ENCODE assay signal across 9 mouse cellular contexts in genomic region chr9:29457976-29458572, GRCm38 (mm10).
A peak's percentile ranks its signal among the peaks of the same experiment; 100 is the strongest.
DNase-seq lines count a peak whose midpoint lies in the region; ATAC-seq and TF ChIP-seq lines count a peak whose summit lies in the region.
"Had no signal": no experiment of that assay in that cellular context is flagged by ENCODE, and none has a peak within 500 bp of the region (broad histone marks: within the 10 kb centered on the region; RNA-seq: fewer than 3 reads in every experiment).

No protein-coding gene starts in this region.

- peak; percentile 57 for ATAC-seq in forebrain, postnatal 0 days
- peak; percentile 73 for ATAC-seq in hindbrain, embryonic 15.5 days (ENCODE audit: low FRiP score, low read depth)
- ATAC-seq in erythroid progenitor cell, adult 5-6 weeks (replicated peaks; ENCODE audit: low FRiP score, poor library complexity, severe bottlenecking) = no peak

- peaks cover 4% of the 10 kb centered on the region; the same call in 1 of the 2 replicates for H3K4me1 ChIP-seq in forebrain, postnatal 0 days (ENCODE audit: insufficient read depth)
- H3K4me1 ChIP-seq in hindbrain, embryonic 15.5 days (replicated peaks) = peaks cover 10% of the 10 kb centered on the region; the same call in 1 of the 2 replicates

- no peak overlapping the region for H3K27ac ChIP-seq in forebrain, postnatal 0 days (ENCODE audit: low read depth, low read length)
- no peak overlapping the region for H3K27ac ChIP-seq in hindbrain, embryonic 15.5 days (replicated peaks)

- TF ChIP-seq CTCF in forebrain, postnatal 0 days (IDR thresholded peaks at IDR 0.05; ENCODE audit: low read depth) = peak; percentile 75

- no peak overlapping the region for H3K4me2 ChIP-seq in forebrain, postnatal 0 days (ENCODE audit: low read depth)
- no peak overlapping the region for H3K4me2 ChIP-seq in hindbrain, embryonic 15.5 days

- peak; percentile 7 for DNase-seq in adipocyte (ENCODE audit: low spot score)
- peak; percentile 87 for DNase-seq in cerebellum, adult 8-10 months
- peak; percentile 82 for DNase-seq in forebrain, postnatal 0 days
- DNase-seq in layer of hippocampus, postnatal 14 days (ENCODE audit: low spot score in 2 of 2) = peak; percentile 65 to 74
- DNase-seq in mesoderm, embryonic 11.5 days (ENCODE audit: low read depth, low spot score) = peak; percentile 80
- peak; percentile 76 for DNase-seq in right cerebral cortex, postnatal 4 days

- no peak overlapping the region for H3K4me3 ChIP-seq in forebrain, postnatal 0 days (ENCODE audit: low read depth, low read length)
- H3K4me3 ChIP-seq in hindbrain, embryonic 15.5 days = no peak overlapping the region
- H3K4me3 ChIP-seq: erythroblast, embryonic 14.5 days had no signal

- H3K9me3 ChIP-seq in forebrain, postnatal 0 days (ENCODE audit: low read length) = no peaks in the 10 kb centered on the region
- H3K9me3 ChIP-seq in hindbrain, embryonic 15.5 days = no peaks in the 10 kb centered on the region

- no peak overlapping the region for H3K9ac ChIP-seq in forebrain, postnatal 0 days
- H3K9ac ChIP-seq in hindbrain, embryonic 15.5 days = no peak overlapping the region

- H3K36me3 ChIP-seq in forebrain, postnatal 0 days (ENCODE audit: insufficient read depth) = no peaks in the 10 kb centered on the region
- no peaks in the 10 kb centered on the region for H3K36me3 ChIP-seq in hindbrain, embryonic 15.5 days

- no peaks in the 10 kb centered on the region for H3K27me3 ChIP-seq in forebrain, postnatal 0 days (ENCODE audit: insufficient read depth, low read length)
- no peaks in the 10 kb centered on the region for H3K27me3 ChIP-seq in hindbrain, embryonic 15.5 days

- WGBS in forebrain, postnatal 0 days = 12% methylated on average over 5 of the region's 5 CpGs
- WGBS in hindbrain, embryonic 15.5 days = 16% methylated on average over 5 of the region's 5 CpGs

Comparison
In these comparisons a context has a peak if more than half of its experiments do, and no peak if none do; other contexts are left out.
1. DNase-seq: peak in every context shown above with its lines; median percentile 87 in cerebellum, adult 8-10 months; 82 in forebrain, postnatal 0 days; 80 in mesoderm, embryonic 11.5 days; 76 in right cerebral cortex, postnatal 4 days; 70 in layer of hippocampus, postnatal 14 days; 7 in adipocyte.